Mouse (Mus musculus) c-Kit-negative CD71-positive TER-119-positive erythroid progenitor cells, embryonic 14.5 days (primary cell): ENCODE results near the gene Nrcam.
A peak's percentile ranks its signal among the peaks of the same experiment; 100 is the strongest.

ENCODE experiments used
- DNase-seq: peaks from one replicate; pipeline ENCODE4 v3.0.0-alpha.2; 2013; ENCODE audit warnings: low read depth, low spot score

Nrcam gene

DNA sequence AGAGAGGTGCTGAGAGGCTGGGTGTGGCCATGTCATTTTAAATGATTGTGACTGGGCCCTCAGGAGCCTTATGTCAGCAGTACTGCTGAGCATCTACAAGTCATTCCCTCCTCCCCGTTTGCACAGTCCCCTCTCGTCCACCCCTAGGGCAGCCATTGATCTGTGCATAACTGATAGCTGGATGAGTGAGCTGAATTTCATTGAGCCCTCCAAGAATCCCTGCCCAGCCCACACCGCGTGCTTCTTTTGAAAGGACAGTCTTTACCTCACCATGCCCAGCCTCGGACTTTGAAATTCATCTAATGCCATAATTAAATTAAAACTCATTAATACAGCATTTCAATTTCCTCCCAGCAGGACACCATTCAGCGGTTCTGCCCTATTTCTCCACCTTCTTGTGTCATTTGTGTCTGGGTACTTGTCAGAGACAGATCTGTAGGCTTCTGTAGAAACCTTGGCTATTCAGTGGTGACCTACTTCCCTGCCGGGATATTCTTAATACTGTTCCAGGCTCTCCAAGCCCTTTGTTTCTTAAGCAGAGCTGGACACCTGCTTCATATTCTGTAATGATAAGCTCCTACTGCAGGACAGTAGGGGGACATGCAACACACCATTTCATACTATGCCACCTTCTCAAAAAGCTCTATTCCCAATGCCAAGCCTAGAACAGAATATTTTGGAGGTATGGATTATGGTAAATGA is 190.9 kb downstream of the Nrcam start:
- DNase-seq = no peak

DNA sequence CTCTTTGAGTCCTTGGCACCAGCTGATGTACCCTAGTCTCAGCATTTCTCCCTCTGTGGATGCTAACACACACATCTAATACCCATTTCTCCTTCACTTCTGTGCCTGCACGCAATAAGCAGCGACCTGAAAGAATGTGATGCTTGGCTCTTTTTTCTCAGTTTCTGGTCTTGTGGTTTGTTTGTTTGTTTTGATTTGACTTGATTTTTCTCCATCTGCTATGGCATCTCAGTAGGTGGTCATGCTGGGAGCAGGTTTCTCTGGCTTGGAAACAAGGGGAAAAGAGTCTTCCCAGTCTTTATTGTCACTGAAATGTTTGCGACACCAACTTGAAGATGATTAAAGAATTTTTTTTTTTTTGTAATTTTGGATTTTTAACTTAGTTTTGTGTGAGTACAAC is 192.8 kb downstream of the Nrcam start:
- no peak for DNase-seq

DNA sequence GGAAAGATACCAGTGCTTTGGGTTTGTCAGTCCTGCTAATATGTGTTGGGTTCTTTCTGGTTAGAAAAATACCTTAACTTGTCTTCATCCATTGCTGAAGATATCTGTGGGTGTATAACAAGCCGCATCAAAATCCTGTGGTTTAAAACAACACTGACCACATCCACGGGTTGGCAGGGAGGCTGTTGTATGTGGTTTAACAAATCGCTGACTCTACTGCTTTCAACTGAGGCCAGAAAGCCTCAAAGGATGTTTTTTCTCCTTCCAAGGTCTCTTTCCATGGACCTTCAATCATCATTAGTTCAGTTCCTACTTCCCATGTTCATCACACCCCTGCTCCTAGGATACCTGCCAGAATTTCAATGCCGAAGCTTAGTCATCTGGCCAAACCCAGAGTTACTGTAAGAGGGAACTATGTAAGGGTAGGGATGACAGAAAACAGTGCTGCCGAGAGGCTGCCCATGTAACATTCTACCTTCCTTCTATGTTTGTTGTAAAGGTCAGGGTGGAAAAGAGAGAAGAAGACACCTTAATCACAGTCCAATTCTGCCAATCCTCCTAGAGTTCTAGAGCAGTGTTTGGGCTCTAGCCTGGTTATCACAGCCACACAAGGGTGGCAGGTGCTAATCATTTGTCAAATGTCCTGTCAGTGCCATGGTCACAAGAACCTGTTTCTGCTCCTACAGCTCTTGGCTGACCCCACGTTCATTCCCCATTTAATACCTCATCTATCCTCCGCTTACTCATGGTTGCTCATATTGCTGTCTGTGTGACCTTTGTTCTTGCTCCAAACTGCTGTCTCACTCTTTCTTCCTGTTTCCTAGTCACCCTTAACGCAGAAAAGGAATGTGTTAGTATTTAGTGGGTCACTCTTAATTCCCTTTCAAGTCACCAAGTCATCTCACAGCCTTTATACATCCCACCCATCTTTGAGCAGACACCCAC is 196.2 kb downstream of the Nrcam start:
- no peak for DNase-seq

DNA sequence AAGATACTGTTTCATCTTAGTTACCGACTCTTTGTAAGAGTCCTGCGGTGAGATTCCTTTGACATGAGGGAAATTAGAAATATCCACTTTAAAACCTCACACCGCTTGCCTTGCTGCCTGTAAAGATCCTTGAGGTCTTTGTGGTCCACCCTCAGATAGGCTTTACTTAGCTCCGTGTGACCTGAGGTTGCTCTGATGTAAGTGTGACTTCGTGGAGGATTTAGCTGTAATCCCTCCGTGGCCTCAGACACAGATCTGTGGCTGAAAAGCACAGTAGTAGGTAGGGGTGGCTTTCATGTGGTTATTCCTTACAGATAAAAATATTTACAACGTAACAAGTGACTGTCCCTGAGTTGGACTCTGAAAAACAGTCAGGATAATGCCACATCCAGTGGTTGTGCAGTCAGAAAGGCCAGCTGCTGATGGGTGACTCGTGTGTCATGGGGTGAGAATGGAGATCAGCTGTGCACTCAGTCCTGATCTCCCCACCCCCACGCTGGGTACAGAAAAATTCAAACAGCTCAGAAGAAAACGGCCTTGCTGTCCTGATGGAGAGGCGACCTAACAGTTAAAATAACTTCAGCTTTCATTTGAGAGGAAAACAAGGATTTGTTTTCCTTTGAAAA is 199.8 kb downstream of the Nrcam start:
- no peak for DNase-seq

DNA sequence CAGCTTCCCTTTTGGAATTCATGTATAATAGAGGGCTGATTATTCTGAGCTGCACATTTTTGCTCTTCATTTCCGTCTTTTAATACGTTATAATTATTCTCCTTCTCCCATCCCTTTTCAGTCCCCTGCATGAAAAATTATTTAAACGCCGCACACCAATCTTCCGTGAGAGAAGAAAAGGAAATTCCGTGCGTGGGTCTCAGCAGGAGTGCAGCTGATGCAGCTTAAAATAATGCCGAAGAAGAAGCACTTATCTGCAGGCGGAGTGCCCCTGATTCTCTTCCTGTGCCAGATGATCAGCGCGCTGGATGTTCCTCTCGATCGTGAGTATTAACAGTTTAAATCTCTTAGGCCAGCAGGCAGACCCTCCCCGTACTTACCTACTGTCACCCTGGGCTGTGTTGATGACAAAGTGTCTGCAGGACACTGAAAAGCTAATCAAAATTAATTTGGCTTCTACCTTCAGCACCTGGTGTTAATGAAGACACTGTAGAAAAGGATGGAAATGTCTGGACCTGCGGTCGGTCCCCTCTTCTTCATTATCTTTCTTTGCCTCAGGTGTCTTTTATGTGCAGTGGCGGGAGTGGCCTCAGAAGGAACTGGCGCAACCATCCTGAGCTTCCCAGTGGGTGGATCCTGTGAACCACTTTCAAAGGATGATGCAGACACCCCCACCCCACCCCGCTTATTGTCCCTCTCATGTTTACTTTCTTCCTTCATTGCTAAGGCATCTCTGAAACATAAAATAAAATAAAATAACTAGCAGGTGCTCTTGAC is 203.8 kb downstream of the Nrcam start:
- no peak for DNase-seq

DNA sequence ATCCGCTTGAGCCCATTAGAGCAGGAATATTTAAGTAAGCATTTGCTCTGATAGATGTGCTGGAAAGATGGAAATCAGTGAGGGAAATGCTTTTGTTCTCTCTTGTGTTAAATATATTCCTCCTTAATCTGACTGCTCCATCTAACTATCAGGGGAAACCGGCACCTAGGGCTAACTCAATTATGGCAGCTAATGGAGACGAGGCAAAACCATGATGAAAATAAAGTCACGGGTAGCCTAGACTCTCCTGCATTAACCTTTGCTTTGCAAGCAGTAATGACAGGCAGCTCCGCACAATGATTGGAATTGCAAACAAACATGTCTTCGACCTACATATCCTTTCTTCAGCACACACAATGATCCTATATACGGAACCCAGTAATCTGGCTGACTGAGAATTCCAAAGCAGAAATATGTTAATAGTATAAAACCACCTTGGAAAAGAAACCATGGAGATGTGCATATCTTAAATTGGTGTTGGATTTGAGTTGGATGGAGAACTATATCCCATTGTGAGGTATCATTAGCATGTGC is 205.5 kb downstream of the Nrcam start:
- no peak for DNase-seq

DNA sequence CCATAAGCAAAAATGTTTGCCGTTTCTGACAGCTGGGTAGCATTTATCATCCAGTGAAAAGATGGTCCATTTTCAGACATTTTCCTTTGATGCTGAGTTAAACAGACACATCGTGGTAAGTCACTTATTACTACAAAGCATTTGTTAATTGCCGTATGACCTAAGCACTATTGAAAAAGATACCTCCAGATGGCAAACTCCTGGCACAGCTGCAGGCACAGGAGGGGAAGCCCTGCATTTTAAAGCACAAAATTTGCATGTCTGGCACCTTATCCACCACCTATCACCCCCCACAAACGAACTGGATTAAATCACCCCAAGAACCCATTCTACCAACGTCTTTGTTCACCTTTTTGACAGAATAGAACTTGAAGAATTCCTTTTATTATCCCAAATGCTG is 206.9 kb downstream of the Nrcam start:
- no peak for DNase-seq

DNA sequence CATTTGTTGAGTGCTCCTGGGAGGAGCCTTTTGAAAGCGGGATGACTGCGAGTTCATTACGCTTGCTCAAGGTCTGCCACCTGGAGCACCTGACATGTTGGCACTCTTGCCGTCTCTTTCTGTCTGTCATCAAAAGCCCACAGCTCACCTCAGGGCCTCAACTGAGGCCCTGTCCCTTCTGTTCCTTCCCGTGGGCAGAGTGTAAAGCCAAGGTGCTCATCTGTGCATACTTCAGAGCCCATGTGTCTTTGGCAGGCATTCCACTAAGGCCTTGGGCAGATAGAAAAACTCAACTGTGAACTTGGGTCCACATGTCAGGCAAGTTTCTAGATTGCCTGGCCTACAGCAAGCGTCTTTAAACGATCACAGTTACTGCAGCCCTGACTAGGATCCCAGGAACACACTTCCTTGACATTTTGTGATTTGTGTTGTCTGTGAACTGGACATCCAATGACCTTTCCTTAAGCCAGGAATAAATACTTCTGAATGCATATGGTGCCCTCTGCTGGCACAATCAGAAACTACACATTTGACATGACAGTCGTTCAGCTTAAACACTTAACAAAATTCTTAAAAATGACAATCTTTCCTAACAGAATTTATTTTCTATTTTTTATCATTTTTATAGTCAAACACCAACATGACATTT is 219.2 kb downstream of the Nrcam start:
- DNase-seq = peak; percentile 4

DNA sequence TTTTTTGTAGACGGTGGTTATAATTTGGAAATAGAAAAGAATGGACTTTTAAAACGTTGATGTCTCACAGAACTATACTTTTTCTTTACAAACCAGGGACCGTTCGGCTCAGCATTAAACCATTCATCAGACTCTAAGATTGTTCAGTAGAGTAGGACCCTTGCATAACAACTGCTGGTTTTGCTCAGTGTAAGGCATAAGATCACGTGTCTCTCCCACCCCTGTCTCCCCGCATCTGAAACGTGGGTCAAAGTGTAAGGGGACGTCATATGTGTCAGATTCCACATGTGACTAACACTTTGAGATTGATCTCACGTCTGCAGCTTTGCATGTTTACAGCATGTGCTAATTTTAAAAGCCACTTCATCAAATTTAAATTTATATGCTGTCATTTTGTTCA is 219.8 kb downstream of the Nrcam start:
- no peak for DNase-seq

DNA sequence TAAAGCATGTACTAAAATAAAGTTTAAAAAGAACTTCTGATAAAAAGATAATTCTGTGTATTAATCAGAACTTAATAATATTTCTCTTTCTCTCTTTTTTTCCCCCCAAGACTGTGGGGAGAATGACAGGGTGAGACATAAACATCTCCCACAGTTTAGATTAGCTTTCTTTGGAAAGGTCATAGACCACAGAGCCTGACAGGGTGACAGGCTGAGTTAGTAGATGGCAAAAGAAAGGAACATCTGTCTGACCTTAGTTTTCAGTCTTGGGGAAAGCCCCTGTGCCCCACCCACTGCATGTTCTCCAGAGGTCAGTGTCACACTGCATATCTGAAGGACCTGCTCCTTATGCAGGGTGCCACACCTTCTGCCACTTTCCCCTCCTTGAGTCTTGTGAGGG is 222.9 kb downstream of the Nrcam start:
- no peak for DNase-seq

DNA sequence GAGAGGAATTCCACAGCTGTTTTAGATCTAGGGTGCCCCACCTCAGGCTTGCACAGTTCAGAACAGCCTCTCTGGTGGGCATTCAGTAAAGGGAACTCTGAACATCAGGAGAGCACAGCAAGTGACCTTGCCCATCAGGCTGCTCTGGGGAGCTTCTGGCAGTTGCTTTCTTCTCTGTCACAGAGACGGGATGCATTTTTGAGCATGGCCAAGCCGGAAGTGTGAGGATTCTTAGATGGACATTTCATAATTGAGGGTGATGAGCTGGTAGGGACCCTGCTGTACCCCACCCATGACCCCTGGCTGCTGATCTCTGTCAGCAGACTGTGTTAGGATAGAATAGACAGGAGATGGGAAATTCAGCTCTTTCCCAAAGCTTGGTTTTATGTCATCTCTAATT is 225.4 kb downstream of the Nrcam start:
- no peak for DNase-seq

DNA sequence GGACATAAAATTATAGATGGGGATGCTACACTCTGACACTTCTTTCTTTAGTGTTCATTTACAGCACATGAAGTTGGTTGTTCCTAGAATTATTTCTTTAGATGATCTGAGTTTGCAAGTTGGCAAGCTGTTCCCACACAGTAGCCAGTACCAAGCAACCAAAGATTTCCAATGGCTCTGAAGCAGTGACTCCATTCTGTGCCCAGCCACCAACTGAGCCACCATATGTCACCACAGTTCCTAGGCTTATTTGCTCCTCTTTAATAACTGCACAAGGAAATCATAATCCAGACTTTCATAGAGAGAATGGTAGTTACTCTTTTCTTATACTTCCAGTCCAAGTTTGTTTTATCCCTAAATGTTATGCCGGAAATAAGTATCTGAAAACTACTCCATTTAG is 226.1 kb downstream of the Nrcam start:
- DNase-seq = no peak

DNA sequence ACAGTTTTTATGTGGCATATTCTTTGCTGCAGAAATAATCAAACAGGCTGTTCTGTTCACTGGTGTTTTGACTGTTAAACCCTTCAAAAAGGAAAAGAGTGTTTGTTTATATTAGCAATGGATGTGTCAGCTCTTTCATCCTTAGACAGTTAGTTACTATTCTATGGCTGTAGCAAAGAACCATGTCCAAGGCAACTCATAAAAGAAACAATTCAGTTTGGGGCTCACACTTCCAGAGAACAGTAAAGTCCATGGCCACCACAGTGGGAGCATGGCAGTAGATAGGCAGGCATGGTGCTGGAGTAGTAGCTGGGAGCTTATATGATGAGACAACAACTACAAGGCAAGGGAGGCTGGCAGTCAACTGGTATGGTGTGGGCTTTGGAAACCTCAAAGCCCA is 231.3 kb downstream of the Nrcam start:
- DNase-seq = no peak

DNA sequence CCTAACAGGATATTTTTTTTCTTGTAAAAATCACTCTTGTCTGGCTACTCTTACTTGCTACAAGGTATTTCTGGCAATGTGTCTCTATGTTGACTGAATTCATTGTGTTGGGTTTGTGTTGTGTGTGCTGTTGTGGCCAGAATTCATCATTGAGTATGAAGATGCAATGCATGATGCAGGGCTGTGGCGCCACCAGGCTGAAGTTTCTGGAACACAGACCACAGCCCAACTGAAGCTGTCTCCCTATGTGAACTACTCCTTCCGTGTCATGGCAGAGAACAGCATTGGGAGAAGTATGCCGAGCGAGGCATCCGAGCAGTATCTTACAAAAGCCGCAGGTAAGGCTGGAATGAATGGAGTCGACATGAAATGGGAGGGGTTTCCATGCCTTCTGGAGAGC is 241.4 kb downstream of the Nrcam start:
- DNase-seq = no peak

DNA sequence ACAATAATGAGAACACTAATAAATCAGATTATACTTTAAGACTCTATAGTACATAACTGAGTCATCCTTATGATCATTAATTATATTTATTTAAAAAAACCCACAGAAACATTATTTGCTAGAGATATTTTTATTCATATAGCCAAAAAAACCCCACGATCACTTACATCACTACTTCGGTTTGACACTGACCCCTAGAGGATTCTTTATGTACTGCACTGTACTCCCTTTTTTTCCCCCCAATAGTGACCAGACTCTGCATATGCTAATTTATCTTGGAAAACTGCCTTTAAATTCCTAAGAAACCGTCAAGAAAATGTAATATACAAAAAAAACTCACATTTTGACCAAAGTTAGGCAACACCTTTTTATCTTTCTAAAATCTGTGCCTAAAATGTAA is 244.0 kb downstream of the Nrcam start:
- no peak for DNase-seq

DNA sequence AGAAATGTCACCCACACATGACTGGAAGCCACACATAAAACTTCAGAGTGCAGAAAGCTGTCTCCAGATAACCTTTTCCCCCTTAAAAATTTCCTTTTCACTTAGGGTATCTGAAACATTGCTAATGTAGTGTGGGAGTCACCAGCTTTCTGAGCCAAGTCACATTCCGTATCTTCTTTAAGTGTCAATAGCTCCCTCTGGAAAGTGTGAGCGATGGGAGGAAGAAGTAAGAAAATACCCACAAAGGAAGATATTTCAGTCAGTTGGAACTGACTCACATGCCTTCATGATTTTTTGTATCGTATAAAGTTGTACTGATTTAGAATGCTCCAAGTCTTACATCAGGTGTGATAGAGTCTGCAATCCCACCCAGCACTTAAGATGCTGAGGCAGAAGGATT is 245.5 kb downstream of the Nrcam start:
- no peak for DNase-seq

DNA sequence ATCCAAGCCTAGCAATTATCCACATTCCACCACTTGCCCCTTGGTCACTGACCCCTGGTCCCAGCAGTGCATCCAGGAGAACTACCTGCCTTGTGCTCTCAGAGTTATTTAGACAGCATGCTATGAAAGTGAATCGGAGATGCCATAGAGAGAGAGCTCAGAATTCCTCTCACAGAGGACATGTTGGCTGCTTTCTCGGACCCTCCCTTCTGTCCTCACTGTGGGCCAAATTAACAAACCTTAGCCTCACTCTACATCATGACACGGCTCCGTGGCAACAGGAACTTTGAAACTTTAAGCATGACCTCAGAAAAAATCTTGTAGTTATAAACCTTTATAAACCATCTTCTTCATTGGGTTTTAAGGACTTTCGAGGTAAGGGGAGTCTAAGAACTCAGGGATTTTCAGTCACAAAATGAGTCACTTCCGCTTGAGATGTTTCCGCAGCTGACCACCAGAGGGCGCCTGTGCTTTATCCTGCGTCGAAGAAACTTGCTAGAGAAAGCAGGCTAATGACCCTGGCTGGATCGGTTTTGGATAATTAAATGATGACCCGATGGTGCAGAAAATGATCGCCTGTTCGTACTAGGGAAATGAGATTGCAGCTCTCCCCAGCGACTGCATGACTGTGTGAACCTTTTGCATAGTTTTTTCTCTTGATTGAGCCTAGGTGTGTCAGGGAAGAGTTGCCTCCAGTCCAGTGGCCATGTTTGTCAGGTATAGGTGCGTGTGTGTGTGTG is 272.9 kb downstream of the Nrcam start:
- DNase-seq = no peak

DNA sequence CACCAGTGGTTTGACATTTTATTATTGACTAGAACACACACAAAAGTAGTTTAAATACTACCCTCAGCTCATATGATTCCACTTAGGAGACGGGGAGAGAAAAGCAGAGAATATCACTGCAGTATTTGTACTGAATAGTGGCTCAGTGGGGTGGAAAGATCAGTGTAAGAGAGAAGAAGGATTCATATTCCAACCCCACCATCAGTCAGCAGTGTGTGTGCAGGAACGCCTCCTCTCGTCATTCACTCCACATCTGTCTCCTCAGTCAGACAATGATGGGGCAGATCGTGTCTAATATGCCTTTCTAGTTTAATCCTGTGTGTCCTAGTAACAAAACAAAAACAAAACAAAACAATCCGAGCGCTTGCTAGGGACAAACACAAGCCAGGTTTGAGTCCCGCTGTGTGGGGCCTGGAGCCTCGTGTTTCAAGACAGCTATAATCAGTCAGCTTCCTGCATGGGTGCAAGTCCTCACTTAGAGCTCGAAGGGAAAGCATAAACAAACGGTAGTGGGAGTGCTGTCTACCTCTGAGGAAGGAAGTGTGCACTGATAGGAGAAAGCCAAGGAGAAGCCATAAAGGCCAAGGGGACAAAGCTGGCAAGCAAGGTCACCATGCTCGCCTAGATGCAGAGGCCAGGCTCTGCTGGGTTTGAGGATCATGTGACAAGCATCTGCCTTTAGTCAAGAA is 273.7 kb downstream of the Nrcam start:
- no peak for DNase-seq

DNA sequence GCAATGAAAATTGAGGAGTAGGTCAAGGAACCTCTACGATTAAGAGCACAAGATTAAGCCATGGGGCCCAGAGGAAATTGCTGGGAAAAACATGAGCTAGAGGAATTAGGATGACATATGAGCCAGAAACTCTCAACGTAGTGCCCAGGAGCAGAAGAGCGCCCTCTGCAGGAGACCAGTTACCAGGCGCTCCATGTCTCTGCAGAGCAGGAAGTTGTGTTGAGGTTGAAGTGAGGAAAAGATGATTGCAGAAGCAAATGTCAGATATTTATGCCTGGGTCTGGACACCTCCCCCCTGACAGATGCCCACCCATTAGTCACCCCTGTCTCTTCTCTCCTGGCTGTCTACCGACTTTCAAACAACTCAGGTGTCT is 274.3 kb downstream of the Nrcam start:
- no peak for DNase-seq

DNA sequence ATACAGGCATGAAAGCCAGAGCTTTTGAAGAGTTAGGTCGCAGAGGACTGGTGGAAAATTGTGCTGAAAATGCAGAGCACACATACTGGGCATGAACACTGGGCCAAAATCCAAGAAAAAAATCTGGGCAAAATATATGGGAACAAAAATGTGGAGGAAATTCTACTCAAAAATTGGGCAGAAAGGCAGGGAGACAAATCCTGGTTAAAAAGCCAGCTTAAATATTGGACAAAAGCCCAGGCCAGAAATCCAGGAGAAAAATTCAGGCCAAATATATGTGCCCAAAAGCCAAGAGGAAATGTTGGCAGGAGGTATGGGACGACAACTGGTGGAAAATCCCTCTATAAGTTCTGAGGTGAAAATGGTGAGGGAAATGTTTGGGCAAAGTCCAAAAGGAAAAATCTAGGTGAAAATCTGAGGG is 288.3 kb downstream of the Nrcam start:
- DNase-seq = no peak
